ENCODE assay signal across 12 mouse cellular contexts in the genomic region with DNA sequence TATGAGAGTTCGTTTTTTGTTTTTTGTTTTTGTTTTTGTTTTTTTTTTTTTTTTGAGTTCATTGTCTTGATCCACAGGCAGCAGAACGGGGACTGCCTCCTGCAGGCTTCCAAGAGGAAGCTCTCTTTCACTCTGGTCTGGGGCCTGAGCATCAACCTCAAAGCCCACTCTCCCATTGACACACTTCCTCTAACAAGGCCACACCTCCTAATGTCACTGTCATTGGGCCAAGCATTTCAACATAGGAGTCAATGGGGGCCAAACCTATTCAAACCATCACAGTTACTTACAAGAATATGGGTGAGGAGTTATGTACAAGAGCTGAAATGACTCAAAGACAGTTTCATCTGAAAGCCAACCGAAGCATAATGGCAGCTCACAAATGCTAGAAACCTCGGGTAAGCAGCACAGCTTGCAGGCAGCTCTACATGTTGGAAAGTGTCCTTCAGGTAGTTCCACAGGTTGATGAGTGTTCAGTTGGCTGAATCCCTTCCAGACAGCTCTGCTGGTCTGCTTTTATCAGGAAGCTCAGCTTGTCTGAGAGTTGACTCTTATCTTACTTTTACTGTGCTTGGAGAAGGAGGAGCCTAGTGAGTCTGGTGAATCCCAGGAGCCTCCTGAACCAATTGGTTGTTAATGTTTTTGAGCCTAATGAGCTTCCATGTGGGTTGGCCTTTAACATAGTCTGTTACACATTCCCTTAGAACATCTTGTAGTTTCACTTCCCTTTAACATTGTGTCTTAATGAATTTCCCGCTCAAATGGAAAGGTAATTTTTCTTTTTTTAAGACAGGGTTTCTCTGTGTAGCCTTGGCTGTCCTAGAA. TPM values are rescaled to one million over a fixed set of nuclear protein-coding genes. Genes with fewer than 3 reads are reported as not detected.
A peak's percentile ranks its signal among the peaks of the same experiment; 100 is the strongest.
DNase-seq lines count a peak whose midpoint lies in the region; ATAC-seq and TF ChIP-seq lines count a peak whose summit lies in the region.
"Had no signal": no experiment of that assay in that cellular context is flagged by ENCODE, and none has a peak within 500 bp of the region (broad histone marks: within the 10 kb centered on the region; RNA-seq: fewer than 3 reads in every experiment).

No protein-coding gene starts in this region.

- TF ChIP-seq EP300 in lung, postnatal 0 days (IDR thresholded peaks at IDR 0.05) = no peak
- TF ChIP-seq EP300 in MEL (IDR thresholded peaks at IDR 0.05; ENCODE audit: low read depth in 1 of 2, low read length in 2 of 2) = peak; percentile 32 to 43; a peak in 2 of 4 replicates

- ATAC-seq in lung, postnatal 0 days = no peak
- peak; percentile 98 for ATAC-seq in granulocyte monocyte progenitor cell, adult 5-6 weeks (replicated peaks; ENCODE audit: poor library complexity, severe bottlenecking)
- ATAC-seq in megakaryocyte, adult 5-6 weeks (ENCODE audit: poor library complexity, severe bottlenecking) = peak; percentile 93
- no peak for ATAC-seq in cerebellum, adult (ENCODE audit: insufficient number of reproducible peaks, low FRiP score, low TSS enrichment)

- no peak overlapping the region for H3K27ac ChIP-seq in lung, postnatal 0 days (ENCODE audit: low read length)
- H3K27ac ChIP-seq in MEL (ENCODE audit: control insufficient read depth, low read depth, low read length) = no peak overlapping the region
- no peak overlapping the region for H3K27ac ChIP-seq in left cerebral cortex, adult 2 months
- H3K27ac ChIP-seq: hindbrain, embryonic 10.5 days had no signal

- H3K27me3 ChIP-seq in lung, postnatal 0 days (replicated peaks; ENCODE audit: insufficient read depth, low read length) = no peaks in the 10 kb centered on the region
- H3K27me3 ChIP-seq in MEL (ENCODE audit: control insufficient read depth in 1 of 2, insufficient read depth in 2 of 2, low read length in 2 of 2) = no peaks in the 10 kb centered on the region
- H3K27me3 ChIP-seq: megakaryocyte, embryonic 14.5 days had no signal

- DNase-seq in lung, postnatal 0 days (ENCODE audit: low spot score) = peak; percentile 35
- no peak for DNase-seq in lung, postnatal 14 days
- DNase-seq in MEL (ENCODE audit: low read depth, low spot score) = peak; percentile 57
- DNase-seq in layer of hippocampus, adult 11-12 months (ENCODE audit: low spot score) = no peak
- DNase-seq in left cerebral cortex, adult 2 months (ENCODE audit: extremely low spot score in 1 of 2, low spot score in 2 of 2) = no peak
- DNase-seq: cerebellum, adult 18-20 months; retina, postnatal 1 day had no signal

- TF ChIP-seq POLR2A in MEL (IDR thresholded peaks at IDR 0.05; ENCODE audit: control insufficient read depth in 1 of 2, insufficient read depth in 1 of 2, low read depth in 1 of 2, low read length in 2 of 2, poor library complexity in 1 of 2) = no peak

- 92% methylated on average over 5 of the region's 5 CpGs for WGBS in lung, postnatal 0 days

- peaks cover 3% of the 10 kb centered on the region; the same call in 1 of the 2 replicates for H3K36me3 ChIP-seq in lung, postnatal 0 days (ENCODE audit: insufficient read depth, low read length)
- H3K36me3 ChIP-seq in MEL (ENCODE audit: control insufficient read depth in 1 of 2, insufficient read depth in 2 of 2, low read length in 2 of 2) = peaks cover 18 to 21% of the 10 kb centered on the region in 2 experiments

- TF ChIP-seq RAD21 in MEL (IDR thresholded peaks at IDR 0.05; ENCODE audit: low read depth, low read length) = no peak

- H3K9ac ChIP-seq in lung, postnatal 0 days (replicated peaks; ENCODE audit: low read depth) = no peak overlapping the region
- H3K9ac ChIP-seq in MEL (ENCODE audit: control insufficient read depth, low read depth, low read length, poor library complexity, severe bottlenecking) = no peak overlapping the region

- no peak overlapping the region for H3K4me3 ChIP-seq in lung, postnatal 0 days (ENCODE audit: low read depth, low read length)
- no peak overlapping the region for H3K4me3 ChIP-seq in MEL (ENCODE audit: control insufficient read depth in 1 of 2, insufficient read depth in 1 of 2, low read depth in 2 of 2, low read length in 2 of 2)
- no peak overlapping the region for H3K4me3 ChIP-seq in left cerebral cortex, adult 2 months
- H3K4me3 ChIP-seq: hindbrain, embryonic 10.5 days; megakaryocyte, embryonic 14.5 days had no signal

- peaks cover 17% of the 10 kb centered on the region for H3K79me2 ChIP-seq in MEL (ENCODE audit: control insufficient read depth, insufficient read depth, low read length, poor library complexity)

- no peaks in the 10 kb centered on the region for H3K4me1 ChIP-seq in lung, postnatal 0 days (ENCODE audit: insufficient read depth, low read depth, low read length)
- peaks cover 3 to 7% of the 10 kb centered on the region in 2 experiments; a peak in 3 of 4 replicates for H3K4me1 ChIP-seq in MEL (ENCODE audit: control insufficient read depth in 1 of 2, insufficient read depth in 2 of 2, low read length in 2 of 2)
- H3K4me1 ChIP-seq: hindbrain, embryonic 10.5 days had no signal

- no peak overlapping the region for H3K4me2 ChIP-seq in lung, postnatal 0 days (replicated peaks; ENCODE audit: low read depth, low read length)

- intact Hi-C loops in left cerebral cortex, adult 2 months (cut with DNase I) = no loop called here

- no peaks in the 10 kb centered on the region for H3K9me3 ChIP-seq in lung, postnatal 0 days (ENCODE audit: low read length)
- H3K9me3 ChIP-seq in MEL (replicated peaks; ENCODE audit: insufficient read depth, low read length) = no peaks in the 10 kb centered on the region
- H3K9me3 ChIP-seq: hindbrain, embryonic 10.5 days had no signal

- TF ChIP-seq CTCF in lung, postnatal 0 days (IDR thresholded peaks at IDR 0.05) = no peak
- TF ChIP-seq CTCF in MEL (IDR thresholded peaks at IDR 0.05 in 2 of 3, conservative IDR thresholded peaks at IDR 0.05 in 1 of 3; ENCODE audit: control insufficient read depth in 1 of 3, insufficient read depth in 1 of 3, low read depth in 2 of 3, low read length in 3 of 3, poor library complexity in 1 of 3, severe bottlenecking in 1 of 3) = no peak
- no peak for TF ChIP-seq CTCF in left cerebral cortex, adult 2 months (IDR thresholded peaks at IDR 0.05)

TF ChIP-seq in MEL, 35 proteins besides CTCF, POLR2A, EP300 and RAD21 (continues in another document):
- TF ChIP-seq MEF2A (IDR thresholded peaks at IDR 0.05; ENCODE audit: extremely low read depth, insufficient replicate concordance, low read depth, low read length, poor library complexity, severe bottlenecking) = no peak
- no peak for TF ChIP-seq ZNF384 (IDR thresholded peaks at IDR 0.05; ENCODE audit: low read depth, low read length)
- TF ChIP-seq NELFE (IDR thresholded peaks at IDR 0.05; ENCODE audit: low read depth, low read length) = no peak
- TF ChIP-seq ZC3H11A (IDR thresholded peaks at IDR 0.05; ENCODE audit: low read depth, low read length) = no peak
- no peak for TF ChIP-seq SIN3A (IDR thresholded peaks at IDR 0.05; ENCODE audit: low read length)
- no peak for TF ChIP-seq POLR2AphosphoS5 (IDR thresholded peaks at IDR 0.05; ENCODE audit: borderline replicate concordance, low read depth, low read length)
- no peak for TF ChIP-seq HCFC1 (IDR thresholded peaks at IDR 0.05; ENCODE audit: low read depth, low read length)
- TF ChIP-seq ETS1 (IDR thresholded peaks at IDR 0.05; ENCODE audit: low read depth, low read length) = 0 out of 2 replicates have a peak, but pooled peaks have one; percentile 25
- TF ChIP-seq RCOR1 (IDR thresholded peaks at IDR 0.05; ENCODE audit: low read depth, low read length) = peak; percentile 92
- TF ChIP-seq BHLHE40 (IDR thresholded peaks at IDR 0.05; ENCODE audit: borderline replicate concordance, low read depth, low read length) = no peak
- no peak for TF ChIP-seq JUND (IDR thresholded peaks at IDR 0.05; ENCODE audit: low read depth, low read length)
- TF ChIP-seq TAL1 (IDR thresholded peaks at IDR 0.05; ENCODE audit: low read length) = peak; percentile 44
- no peak for TF ChIP-seq CHD1 (IDR thresholded peaks at IDR 0.05; ENCODE audit: low read depth, low read length)
- peak; percentile 63 for TF ChIP-seq TCF12 (IDR thresholded peaks at IDR 0.05; ENCODE audit: low read depth, low read length)
- TF ChIP-seq GATA1 (IDR thresholded peaks at IDR 0.05; ENCODE audit: low read depth, low read length) = peak; percentile 56

RNA-seq across cellular contexts. Expression of gene Mipol1, which starts 13.7 kb away (rescaled TPM):
- 5.7 and 6.4 TPM in 2 replicates for polyA plus RNA-seq in lung, postnatal 0 days (2015; fragmentation: Nextera tagmentation; extraction: Ambion mirVana)
- 4.0 and 4.4 TPM in 2 replicates for total RNA-seq in MEL (2012; rRNA removed)
- polyA plus RNA-seq in MEL (2012; ENCODE audit: insufficient read depth in 1 of 2, insufficient read length in 2 of 2, low read depth in 1 of 2, low replicate concordance in 2 of 2, missing spikeins in 1 of 2) = 1 to 10 TPM in 1 of 2 experiments, not detected in 1; 8.3 TPM
- 3.8 and 5.9 TPM in 2 replicates for total RNA-seq in granulocyte monocyte progenitor cell, adult 5-6 weeks (2014; fragmentation: Nextera tagmentation)
- total RNA-seq in granulocyte monocyte progenitor cell, adult 5-6 weeks (2017) = 5.0 and 8.1 TPM in 2 replicates
- 2.1 and 3.4 TPM in 2 replicates for total RNA-seq in megakaryocyte, adult 5-6 weeks (2015)
- 2.6 and 4.5 TPM in 2 replicates for total RNA-seq in megakaryocyte, adult 5-6 weeks (2017)
- total RNA-seq in left cerebral cortex, adult 2 months (2021) = 1 to 10 TPM; 5.4 to 6.4 TPM

RNA-seq across cellular contexts. Expression of gene Prps1l3, which starts 13.7 kb away (rescaled TPM):
- 22.9 and 24.8 TPM in 2 replicates for polyA plus RNA-seq in lung, postnatal 0 days (2015; fragmentation: Nextera tagmentation; extraction: Ambion mirVana)
- 70.7 and 81.2 TPM in 2 replicates for total RNA-seq in MEL (2012; rRNA removed)
- polyA plus RNA-seq in MEL (2012; ENCODE audit: insufficient read depth in 1 of 2, insufficient read length in 2 of 2, low read depth in 1 of 2, low replicate concordance in 2 of 2, missing spikeins in 1 of 2) = 10 to 100 TPM in 1 of 2 experiments, not detected in 1; 52.6 TPM
- total RNA-seq in granulocyte monocyte progenitor cell, adult 5-6 weeks (2014; fragmentation: Nextera tagmentation) = 26.6 and 36.6 TPM in 2 replicates
- total RNA-seq in granulocyte monocyte progenitor cell, adult 5-6 weeks (2017) = 70.2 and 101 TPM in 2 replicates
- 19.4 and 23.1 TPM in 2 replicates for total RNA-seq in megakaryocyte, adult 5-6 weeks (2015)
- total RNA-seq in megakaryocyte, adult 5-6 weeks (2017) = 34.6 and 37.6 TPM in 2 replicates
- total RNA-seq in left cerebral cortex, adult 2 months (2021) = 10 to 100 TPM; 13.3 to 14.7 TPM

RNA-seq across cellular contexts. Expression of gene Slc25a21, which starts 46.6 kb away (rescaled TPM):
- polyA plus RNA-seq in lung, postnatal 0 days (2015; fragmentation: Nextera tagmentation; extraction: Ambion mirVana) = 0.06 and 0.18 TPM in 2 replicates
- total RNA-seq in MEL (2012; rRNA removed) = 11.7 and 18.3 TPM in 2 replicates
- 10 to 100 TPM in 1 of 2 experiments, not detected in 1; 14.7 TPM for polyA plus RNA-seq in MEL (2012; ENCODE audit: insufficient read depth in 1 of 2, insufficient read length in 2 of 2, low read depth in 1 of 2, low replicate concordance in 2 of 2, missing spikeins in 1 of 2)
- total RNA-seq in granulocyte monocyte progenitor cell, adult 5-6 weeks (2014; fragmentation: Nextera tagmentation) = 0.19 TPM in 1 of 2 replicates, not detected in the other
- 0.31 and 0.56 TPM in 2 replicates for total RNA-seq in granulocyte monocyte progenitor cell, adult 5-6 weeks (2017)
- total RNA-seq in megakaryocyte, adult 5-6 weeks (2015) = 0.91 and 1.1 TPM in 2 replicates
- 1.3 and 1.8 TPM in 2 replicates for total RNA-seq in megakaryocyte, adult 5-6 weeks (2017)
- total RNA-seq in left cerebral cortex, adult 2 months (2021) = 1 to 10 TPM in 1 of 2 experiments, under 1 TPM in 1; 0.32 to 1.1 TPM

Comparison
In these comparisons a context has a peak if more than half of its experiments do, and no peak if none do; other contexts are left out.
1. DNase-seq: peak in lung, postnatal 0 days (single experiment) and MEL (single experiment); none in lung, postnatal 14 days (single experiment), layer of hippocampus, adult 11-12 months (single experiment) and left cerebral cortex, adult 2 months (0 of 2).
2. ATAC-seq: peak in granulocyte monocyte progenitor cell, adult 5-6 weeks (single experiment) and megakaryocyte, adult 5-6 weeks (single experiment); none in lung, postnatal 0 days (single experiment) and cerebellum, adult (single experiment).